Mouse (Mus musculus) hindbrain, postnatal 0 days (tissue): Measurements from ENCODE around the gene Vhl. TPM values are rescaled to one million over a fixed set of nuclear protein-coding genes. Genes with fewer than 3 reads are reported as not detected.

Source experiments
- ATAC-seq: fragments of 200-750 bp; cut with Nextera tagmentation; 2 replicates; pipeline ENCODE4 v1.8.0; 2017; ENCODE audit warnings: mild to moderate bottlenecking, moderate TSS enrichment, moderate library complexity
- DNase-seq: peaks from one replicate; pipeline ENCODE4 v3.0.0-alpha.2; 2015; ENCODE audit warnings: low spot score
- H3K27ac ChIP-seq: fragments of 300-500 bp; sonication (generic); 2 replicates; pipeline ENCODE4 v1.5.1; 2014; ENCODE audit warnings: mild to moderate bottlenecking
- H3K27me3 ChIP-seq: fragments of 300-500 bp; sonication (generic); 2 replicates; pipeline ENCODE4 v1.6.1; 2014; ENCODE audit warnings: low read length, mixed read lengths; ENCODE audit not compliant: insufficient read depth
- H3K36me3 ChIP-seq: fragments of 300-500 bp; sonication (generic); 2 replicates; pipeline ENCODE4 v1.6.1; 2014; ENCODE audit warnings: low read length, mixed read lengths; ENCODE audit not compliant: insufficient read depth
- H3K4me1 ChIP-seq: fragments of 300-500 bp; sonication (generic); 2 replicates; pipeline ENCODE4 v1.6.1; 2014; ENCODE audit warnings: antibody characterized with exemption, low read length, mixed read lengths; ENCODE audit not compliant: insufficient read depth
- H3K4me2 ChIP-seq: fragments of 300-500 bp; sonication (generic); 2 replicates; pipeline ENCODE4 v1.6.1; 2014; ENCODE audit warnings: low read depth, mild to moderate bottlenecking, low read length, moderate library complexity, mixed read lengths
- H3K4me3 ChIP-seq: fragments of 300-500 bp; sonication (generic); 2 replicates; pipeline ENCODE4 v1.5.1; 2014; ENCODE audit warnings: low read length
- H3K9ac ChIP-seq: fragments of 300-500 bp; sonication (generic); replicated peaks from 2 replicates; pipeline ENCODE4 v1.6.1; 2014; ENCODE audit warnings: mild to moderate bottlenecking, low read length, moderate library complexity, mixed read lengths
- H3K9me3 ChIP-seq: fragments of 300-500 bp; sonication (generic); 2 replicates; pipeline ENCODE4 v1.6.1; 2016; ENCODE audit warnings: low read length, mixed read lengths
- CTCF ChIP-seq: IDR thresholded peaks from 2 replicates; pipeline ENCODE4 v1.5.1; 2016; ENCODE audit warnings: antibody characterized with exemption, control low read depth, low read depth
- WGBS: fragments of 180-500 bp; shearing (Covaris S2); extraction: QIAGEN DNeasy Blood & Tissue Kit; methylation state at CpG from one replicate; pipeline ENCODE4 v1.1.7; 2014; 5-methylcytosine and 5-hydroxymethylcytosine counted together
- polyA plus RNA-seq: library from polyadenylated mRNA; unstranded; fragments of >200 nt; fragmentation: Nextera tagmentation; extraction: Ambion mirVana; gene quantifications from 2 replicates; pipeline ENCODE4 v1.2.1, GENCODE M21; 2015
- total RNA-seq: library from RNA; depleted of rRNA; stranded (reverse); fragments of >200 nt; gene quantifications from 2 replicates; pipeline ENCODE4 v1.2.3, GENCODE M21; 2014

Vhl gene
- total and polyA plus RNA-seq, 2 experiments from 2014 or later, result 66.8 to 95.9 TPM

DNA sequence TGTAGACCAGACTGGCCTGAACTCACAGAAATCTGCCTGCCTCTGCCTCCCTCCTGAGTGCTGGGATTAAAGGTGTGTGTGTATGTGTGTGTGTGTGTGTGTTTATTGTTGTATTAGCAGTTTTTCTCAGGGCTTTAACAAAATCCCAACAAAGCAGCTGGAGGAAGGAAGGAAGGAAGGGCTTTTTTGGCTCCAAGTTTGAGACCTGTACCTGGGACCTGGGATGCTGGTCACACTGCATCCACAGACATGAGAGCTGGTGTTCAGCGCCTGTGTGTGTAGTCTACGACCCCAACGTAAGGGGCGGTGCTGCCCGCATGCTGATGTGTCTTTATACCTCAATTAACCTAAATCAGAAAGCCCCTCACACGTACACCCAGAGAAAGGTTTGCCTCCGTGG is 29.8 kb downstream of the Vhl start:
- no peak for ATAC-seq
- TF ChIP-seq CTCF, result no peak
- DNase-seq, result no peak
- no peak overlapping the region for H3K4me3 ChIP-seq
- H3K9ac ChIP-seq, result no peak overlapping the region
- H3K36me3 ChIP-seq, result no peaks in the 10 kb centered on the region
- no peaks in the 10 kb centered on the region for H3K27me3 ChIP-seq
- no peaks in the 10 kb centered on the region for H3K4me1 ChIP-seq
- no peak overlapping the region for H3K4me2 ChIP-seq
- no peak overlapping the region for H3K27ac ChIP-seq
- no peaks in the 10 kb centered on the region for H3K9me3 ChIP-seq
- 89% methylated on average over 7 of the region's 7 CpGs for WGBS

DNA sequence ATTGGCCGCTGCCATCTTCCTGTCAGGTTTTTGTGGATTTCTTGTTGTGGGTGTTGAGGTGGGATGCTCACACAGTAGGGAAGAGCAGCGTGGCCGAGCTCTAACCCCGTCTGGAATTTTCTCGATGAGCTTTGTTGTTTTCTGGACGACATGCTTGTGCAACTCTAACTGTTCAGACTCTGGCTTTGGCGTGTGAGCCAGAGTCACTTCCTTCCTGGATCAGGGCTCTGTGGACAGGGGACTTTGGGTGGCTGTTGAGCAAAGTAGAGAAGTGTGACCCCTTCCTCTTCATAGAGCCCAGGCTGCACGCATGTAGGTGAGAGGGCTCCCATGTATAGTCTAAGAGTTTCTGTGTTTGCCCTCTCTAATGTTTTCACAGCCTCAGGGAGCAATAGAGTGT is 30.3 kb downstream of the Vhl start:
- H3K9ac ChIP-seq, result no peak overlapping the region
- 84% methylated on average over 8 of the region's 8 CpGs for WGBS

DNA sequence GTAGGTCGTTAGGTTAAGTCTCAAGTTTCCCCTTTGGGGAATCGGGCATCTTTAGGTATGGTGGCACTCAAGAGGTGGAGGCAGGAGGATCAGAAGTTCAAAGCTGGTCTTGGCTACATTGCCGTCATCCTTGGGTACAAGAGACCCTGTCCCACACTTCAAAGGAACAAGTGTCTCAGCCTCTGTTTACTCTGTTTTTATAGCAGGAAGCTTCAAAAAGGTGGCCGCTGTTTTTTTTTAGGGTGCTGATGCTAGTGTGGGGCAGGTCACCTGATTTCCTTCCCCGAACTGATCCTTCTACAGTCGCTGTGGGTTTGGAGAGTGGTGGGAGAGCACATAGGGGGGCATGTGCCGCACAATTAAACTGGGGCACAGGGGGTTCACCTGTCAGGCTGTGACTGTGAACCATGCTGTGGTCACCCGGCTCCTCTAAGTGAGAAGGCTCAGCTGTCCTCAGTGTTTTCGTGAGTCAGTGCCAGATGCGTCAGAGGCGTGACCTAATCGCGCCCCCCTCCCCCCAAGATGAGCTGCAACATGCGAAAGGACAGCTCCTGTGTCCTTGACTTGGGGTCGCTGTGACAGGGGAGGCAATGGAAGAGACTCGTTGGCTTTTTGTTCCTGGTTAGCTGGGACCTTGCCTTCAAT is 31.1 kb downstream of the Vhl start:
- no peak overlapping the region for H3K9ac ChIP-seq
- H3K27me3 ChIP-seq, result no peaks in the 10 kb centered on the region
- TF ChIP-seq CTCF, result no peak
- WGBS, result 82% methylated on average over 16 of the region's 16 CpGs
- H3K9me3 ChIP-seq, result no peaks in the 10 kb centered on the region
- H3K4me3 ChIP-seq, result no peak overlapping the region
- H3K4me1 ChIP-seq, result no peaks in the 10 kb centered on the region
- no peak overlapping the region for H3K4me2 ChIP-seq
- DNase-seq (no peak), ATAC-seq (no peak)
- no peak overlapping the region for H3K27ac ChIP-seq
- no peaks in the 10 kb centered on the region for H3K36me3 ChIP-seq

More for the DNA sequence above, 30.3 kb downstream of the Vhl start:
- Histone ChIP-seq H3K27ac (no peak overlapping the region), H3K27me3 (no peaks in the 10 kb centered on the region), H3K4me1 (no peaks in the 10 kb centered on the region), H3K36me3 (no peaks in the 10 kb centered on the region), H3K4me2 (no peak overlapping the region), H3K4me3 (no peak overlapping the region), H3K9me3 (no peaks in the 10 kb centered on the region)
- DNase-seq (no peak), ATAC-seq (no peak)
- TF ChIP-seq CTCF, result no peak

DNA sequence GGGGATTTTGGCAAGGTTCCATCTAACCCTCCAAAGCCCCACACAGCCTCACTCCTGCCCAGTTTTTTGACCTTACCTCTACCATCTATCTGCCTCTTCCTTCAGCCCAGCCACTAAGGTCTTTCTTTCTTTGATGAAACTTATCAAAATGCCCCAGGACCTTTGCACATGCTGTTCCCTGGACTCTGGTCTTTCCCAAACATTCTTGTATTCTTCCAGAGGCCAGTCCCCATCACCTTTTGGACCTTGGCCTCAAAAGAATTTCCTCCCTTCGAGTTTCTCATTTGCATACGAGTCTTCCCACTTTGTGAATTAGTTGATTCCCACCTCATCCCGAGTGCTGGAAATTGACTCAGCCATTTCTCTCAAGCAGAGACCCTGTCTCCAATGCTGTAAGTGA is 31.7 kb downstream of the Vhl start:
- 92% methylated on average over 3 of the region's 3 CpGs for WGBS
- H3K36me3 ChIP-seq, result no peaks in the 10 kb centered on the region
- ATAC-seq (no peak), DNase-seq (no peak)
- no peak overlapping the region for H3K9ac ChIP-seq
- H3K27me3 ChIP-seq, result no peaks in the 10 kb centered on the region
- no peaks in the 10 kb centered on the region for H3K9me3 ChIP-seq
- H3K4me3 ChIP-seq, result no peak overlapping the region
- H3K27ac ChIP-seq, result no peak overlapping the region
- no peak overlapping the region for H3K4me2 ChIP-seq
- H3K4me1 ChIP-seq, result no peaks in the 10 kb centered on the region
- no peak for TF ChIP-seq CTCF

DNA sequence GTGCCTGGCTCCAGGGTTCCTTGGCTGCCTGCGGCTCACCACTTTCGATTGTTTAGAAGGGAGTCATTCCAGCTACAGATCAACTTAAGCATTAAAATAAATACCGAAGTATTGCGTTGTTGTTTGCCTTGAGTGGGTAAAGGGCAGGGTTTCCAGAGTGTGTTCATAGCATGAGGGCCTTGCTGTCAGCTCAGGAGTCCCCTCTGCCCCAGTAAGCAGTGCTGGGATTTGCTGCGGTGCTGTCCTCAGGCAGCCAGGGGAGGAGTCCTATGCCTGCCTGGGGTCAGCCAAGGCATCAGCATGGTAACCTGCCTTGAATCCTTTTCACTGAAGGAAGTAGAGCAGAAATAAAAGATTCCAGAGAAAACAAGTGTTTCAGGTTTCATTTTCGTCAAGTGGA is 33.1 kb downstream of the Vhl start:
- H3K36me3 ChIP-seq, result no peaks in the 10 kb centered on the region
- H3K27ac ChIP-seq, result peak overlapping the region; percentile 7; the same call in 1 of the 2 replicates
- no peaks in the 10 kb centered on the region for H3K27me3 ChIP-seq
- TF ChIP-seq CTCF, result no peak
- H3K9me3 ChIP-seq, result no peaks in the 10 kb centered on the region
- no peak overlapping the region for H3K4me2 ChIP-seq
- H3K9ac ChIP-seq, result no peak overlapping the region
- DNase-seq (no peak), ATAC-seq (no peak)
- H3K4me1 ChIP-seq, result no peaks in the 10 kb centered on the region
- 86% methylated on average over 6 of the region's 6 CpGs for WGBS
- H3K4me3 ChIP-seq, result no peak overlapping the region

DNA sequence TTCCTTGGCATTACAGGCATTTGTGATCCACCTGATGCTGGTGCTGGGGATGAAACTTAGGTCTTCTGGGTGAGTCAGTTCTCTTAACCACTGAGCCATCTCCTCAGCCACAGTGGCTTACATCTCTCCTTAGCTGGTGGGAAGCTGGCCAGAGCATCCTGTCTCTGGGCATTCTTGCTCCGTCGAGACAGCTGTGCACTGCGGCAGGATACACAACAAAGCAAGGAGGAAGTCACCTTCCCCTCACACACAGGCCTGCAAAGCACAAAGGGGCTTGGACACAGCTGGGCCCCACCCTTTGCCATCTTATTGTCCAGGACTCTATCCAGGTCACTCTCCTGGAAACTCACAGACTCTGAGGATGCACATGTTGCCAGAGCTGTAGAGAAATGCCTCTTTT is 34.5 kb downstream of the Vhl start:
- no peak for ATAC-seq
- 48% methylated on average over 3 of the region's 3 CpGs for WGBS
- H3K36me3 ChIP-seq, result no peaks in the 10 kb centered on the region
- H3K9ac ChIP-seq, result no peak overlapping the region
- H3K27me3 ChIP-seq, result no peaks in the 10 kb centered on the region
- no peak for DNase-seq
- H3K4me2 ChIP-seq, result no peak overlapping the region
- H3K4me3 ChIP-seq, result no peak overlapping the region
- H3K4me1 ChIP-seq, result no peaks in the 10 kb centered on the region
- H3K27ac ChIP-seq, result no peak overlapping the region
- no peaks in the 10 kb centered on the region for H3K9me3 ChIP-seq
- TF ChIP-seq CTCF, result no peak

DNA sequence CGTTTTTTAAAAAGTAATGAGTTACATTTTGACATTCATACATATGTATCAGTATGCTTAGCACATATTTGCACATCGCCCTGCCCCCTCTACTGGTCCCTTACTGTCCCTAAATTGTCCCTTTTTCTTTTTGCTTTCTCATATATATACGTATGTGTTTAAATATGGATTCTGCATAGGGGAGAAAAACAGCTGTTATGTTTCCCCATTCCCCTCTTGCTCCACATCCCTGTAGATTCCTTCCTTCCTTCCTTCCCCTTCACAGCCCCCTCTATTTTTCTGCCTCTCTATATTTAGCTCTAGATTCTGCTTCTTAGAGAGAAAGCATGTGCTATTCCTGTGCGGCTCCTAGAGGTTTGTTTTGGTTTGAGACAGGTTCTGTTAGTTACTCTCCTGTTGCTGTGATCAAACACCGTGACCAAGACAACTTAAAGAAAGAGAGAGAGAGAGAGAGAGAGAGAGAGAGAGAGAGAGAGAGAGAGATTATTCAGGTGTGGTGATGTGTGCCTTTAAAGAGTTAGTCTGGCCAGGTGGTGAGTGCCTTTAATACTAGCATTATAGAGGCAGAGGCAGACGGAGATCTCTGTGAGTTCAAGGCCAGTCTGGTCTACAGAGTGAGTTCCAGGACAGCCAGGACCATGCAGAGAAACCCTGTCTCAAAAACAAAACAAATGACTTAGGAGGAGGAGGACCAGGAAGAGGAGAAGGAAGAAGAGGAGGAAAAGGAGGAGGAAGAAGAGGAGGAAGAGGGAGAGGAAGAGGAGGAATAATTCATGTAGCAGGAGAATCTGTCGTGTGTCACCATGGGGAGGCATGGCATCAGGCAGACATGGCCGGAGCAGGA is 36.1 kb downstream of the Vhl start:
- Histone ChIP-seq H3K4me1 (no peaks in the 10 kb centered on the region), H3K4me3 (no peak overlapping the region), H3K27ac (no peak overlapping the region), H3K4me2 (no peak overlapping the region), H3K9ac (no peak overlapping the region), H3K9me3 (no peaks in the 10 kb centered on the region), H3K27me3 (no peaks in the 10 kb centered on the region), H3K36me3 (no peaks in the 10 kb centered on the region)
- 69% methylated on average over 8 of the region's 8 CpGs for WGBS
- no peak for ATAC-seq
- no peak for TF ChIP-seq CTCF
- no peak for DNase-seq
